Mouse (Mus musculus): ENCODE results near the gene Prss29. TPM values are rescaled to one million over a fixed set of nuclear protein-coding genes. Genes with fewer than 3 reads are reported as not detected.

The Prss29 gene
- polyA plus RNA-seq, 1 experiment from 2014 or later = not detected

- Histone ChIP-seq H3K27ac (ENCODE audit: low read length) (no peak overlapping the region), H3K36me3 (ENCODE audit: control insufficient read depth, insufficient read depth) (no peaks in the 10 kb centered on the region), H3K4me1 (ENCODE audit: control insufficient read depth, insufficient read depth, low read length) (no peaks in the 10 kb centered on the region), H3K4me3 (ENCODE audit: low read length) (no peak overlapping the region), H3K27me3 (ENCODE audit: control insufficient read depth, insufficient read depth, low read length) (peaks cover 12% of the 10 kb centered on the region), H3K9me3 (replicated peaks; ENCODE audit: control insufficient read depth, low read length) (no peaks in the 10 kb centered on the region), H3K4me2 (ENCODE audit: low read depth, low read length) (no peak overlapping the region), H3K9ac (ENCODE audit: low read length) (no peak overlapping the region)
- ATAC-seq (replicated peaks; ENCODE audit: extremely low read depth, insufficient read depth, low FRiP score) = no peak
- WGBS = 55% methylated on average over 9 of the region's 9 CpGs
Observed at GRCm38 (mm10) chr17:25332321-25332720, 13.9 kb downstream of the Prss29 start.

GRCm38 (mm10) chr17:25333943-25334342 lies 15.5 kb downstream of the Prss29 start:
- Histone ChIP-seq H3K4me3 (ENCODE audit: low read length) (no peak overlapping the region), H3K4me1 (ENCODE audit: control insufficient read depth, insufficient read depth, low read length) (no peaks in the 10 kb centered on the region), H3K27me3 (ENCODE audit: control insufficient read depth, insufficient read depth, low read length) (peaks cover 12% of the 10 kb centered on the region), H3K27ac (ENCODE audit: low read length) (no peak overlapping the region), H3K9ac (ENCODE audit: low read length) (no peak overlapping the region), H3K4me2 (ENCODE audit: low read depth, low read length) (no peak overlapping the region), H3K9me3 (replicated peaks; ENCODE audit: control insufficient read depth, low read length) (no peaks in the 10 kb centered on the region), H3K36me3 (ENCODE audit: control insufficient read depth, insufficient read depth) (no peaks in the 10 kb centered on the region)
- ATAC-seq (replicated peaks; ENCODE audit: extremely low read depth, insufficient read depth, low FRiP score) = no peak
- WGBS = 2% methylated on average over 8 of the region's 8 CpGs

GRCm38 (mm10) chr17:25338218-25338617 lies 19.8 kb downstream of the Prss29 start:
- no peaks in the 10 kb centered on the region for H3K9me3 ChIP-seq (replicated peaks; ENCODE audit: control insufficient read depth, low read length)
- no peak overlapping the region for H3K4me2 ChIP-seq (ENCODE audit: low read depth, low read length)
- no peak overlapping the region for H3K9ac ChIP-seq (ENCODE audit: low read length)
- 78% methylated on average over 4 of the region's 4 CpGs for WGBS
- no peaks in the 10 kb centered on the region for H3K36me3 ChIP-seq (ENCODE audit: control insufficient read depth, insufficient read depth)
- ATAC-seq (replicated peaks; ENCODE audit: extremely low read depth, insufficient read depth, low FRiP score) = no peak
- H3K4me1 ChIP-seq (ENCODE audit: control insufficient read depth, insufficient read depth, low read length) = no peaks in the 10 kb centered on the region
- no peak overlapping the region for H3K4me3 ChIP-seq (ENCODE audit: low read length)
- no peak overlapping the region for H3K27ac ChIP-seq (ENCODE audit: low read length)
- H3K27me3 ChIP-seq (ENCODE audit: control insufficient read depth, insufficient read depth, low read length) = peaks cover 4% of the 10 kb centered on the region; the same call in 1 of the 2 replicates

- 82% methylated on average over 6 of the region's 6 CpGs for whole genome bisulfite sequencing
- Histone ChIP-seq H3K4me3 (ENCODE audit: low read length) (no peak overlapping the region), H3K36me3 (ENCODE audit: control insufficient read depth, insufficient read depth) (no peaks in the 10 kb centered on the region), H3K4me1 (ENCODE audit: control insufficient read depth, insufficient read depth, low read length) (no peaks in the 10 kb centered on the region), H3K9ac (ENCODE audit: low read length) (no peak overlapping the region), H3K27ac (ENCODE audit: low read length) (no peak overlapping the region), H3K4me2 (ENCODE audit: low read depth, low read length) (no peak overlapping the region), H3K27me3 (ENCODE audit: control insufficient read depth, insufficient read depth, low read length) (peaks cover under 1% of the 10 kb centered on the region; the same call in 1 of the 2 replicates), H3K9me3 (replicated peaks; ENCODE audit: control insufficient read depth, low read length) (no peaks in the 10 kb centered on the region)
- no peak for ATAC-seq (replicated peaks; ENCODE audit: extremely low read depth, insufficient read depth, low FRiP score)
Observed at GRCm38 (mm10) chr17:25340003-25340402, 21.5 kb downstream of the Prss29 start.

GRCm38 (mm10) chr17:25341490-25341889 lies 23.0 kb downstream of the Prss29 start:
- 44% methylated on average over 3 of the region's 3 CpGs for WGBS
- ATAC-seq (replicated peaks; ENCODE audit: extremely low read depth, insufficient read depth, low FRiP score) = no peak

DNA sequence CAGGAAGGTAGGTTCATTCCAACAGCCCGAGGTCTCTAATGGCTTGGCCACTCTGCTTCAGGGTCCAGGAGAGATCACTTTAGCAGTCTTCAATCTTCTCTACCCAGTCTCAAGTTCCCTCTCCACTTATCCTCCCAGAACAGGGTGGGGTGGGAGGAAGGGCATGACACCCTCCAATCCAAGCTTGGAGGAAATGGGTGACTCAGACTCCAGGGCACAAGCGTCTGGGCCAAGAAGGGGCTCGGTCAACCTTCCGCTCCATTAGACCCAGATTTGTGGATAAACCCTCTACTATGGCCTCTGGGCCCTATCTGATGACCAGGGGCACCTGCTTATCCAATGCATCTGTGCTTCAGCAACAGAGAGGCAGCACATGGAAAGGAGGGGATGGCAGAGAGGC lies 27.0 kb downstream of the Prss29 start, which contains the start of gene Tpsab1:
Gene Tpsab1, minus strand, starts transcription at position 101 of the 400 bp plus-strand sequence.
- H3K27ac ChIP-seq (ENCODE audit: low read length) = no peak within 1 kb of the TSS
- WGBS = 87% methylated on average over 4 of the region's 4 CpGs
- H3K9ac ChIP-seq (ENCODE audit: low read length) = no peak within 1 kb of the TSS
- no peak within 1 kb of the TSS for H3K4me3 ChIP-seq (ENCODE audit: low read length)
- H3K36me3 ChIP-seq (ENCODE audit: control insufficient read depth, insufficient read depth) = no peaks in the 10 kb centered on the region
- no peaks in the 10 kb centered on the region for H3K27me3 ChIP-seq (ENCODE audit: control insufficient read depth, insufficient read depth, low read length)
- no peaks in the 10 kb centered on the region for H3K4me1 ChIP-seq (ENCODE audit: control insufficient read depth, insufficient read depth, low read length)
- ATAC-seq (replicated peaks; ENCODE audit: extremely low read depth, insufficient read depth, low FRiP score) = no peak
- no peaks in the 10 kb centered on the region for H3K9me3 ChIP-seq (replicated peaks; ENCODE audit: control insufficient read depth, low read length)
- no peak within 1 kb of the TSS for H3K4me2 ChIP-seq (ENCODE audit: low read depth, low read length)

More at GRCm38 (mm10) chr17:25341490-25341889, 23.0 kb downstream of the Prss29 start:
- Histone ChIP-seq H3K4me3 (ENCODE audit: low read length) (no peak overlapping the region), H3K4me1 (ENCODE audit: control insufficient read depth, insufficient read depth, low read length) (no peaks in the 10 kb centered on the region), H3K27me3 (ENCODE audit: control insufficient read depth, insufficient read depth, low read length) (no peaks in the 10 kb centered on the region), H3K4me2 (ENCODE audit: low read depth, low read length) (no peak overlapping the region), H3K27ac (ENCODE audit: low read length) (no peak overlapping the region), H3K9ac (ENCODE audit: low read length) (no peak overlapping the region), H3K9me3 (replicated peaks; ENCODE audit: control insufficient read depth, low read length) (no peaks in the 10 kb centered on the region), H3K36me3 (ENCODE audit: control insufficient read depth, insufficient read depth) (no peaks in the 10 kb centered on the region)

GRCm38 (mm10) chr17:25361291-25361690 lies 42.8 kb downstream of the Prss29 start:
- no peaks in the 10 kb centered on the region for H3K4me1 ChIP-seq (ENCODE audit: control insufficient read depth, insufficient read depth, low read length)
- no peak for ATAC-seq (replicated peaks; ENCODE audit: extremely low read depth, insufficient read depth, low FRiP score)
- no peaks in the 10 kb centered on the region for H3K36me3 ChIP-seq (ENCODE audit: control insufficient read depth, insufficient read depth)
- H3K9me3 ChIP-seq (replicated peaks; ENCODE audit: control insufficient read depth, low read length) = no peaks in the 10 kb centered on the region
- no peak overlapping the region for H3K9ac ChIP-seq (ENCODE audit: low read length)
- no peak overlapping the region for H3K4me3 ChIP-seq (ENCODE audit: low read length)
- WGBS = 65% methylated on average over 2 of the region's 2 CpGs
- no peak overlapping the region for H3K4me2 ChIP-seq (ENCODE audit: low read depth, low read length)
- peaks cover 2% of the 10 kb centered on the region; the same call in 1 of the 2 replicates for H3K27me3 ChIP-seq (ENCODE audit: control insufficient read depth, insufficient read depth, low read length)
- no peak overlapping the region for H3K27ac ChIP-seq (ENCODE audit: low read length)

- Histone ChIP-seq H3K4me2 (ENCODE audit: low read depth, low read length) (no peak overlapping the region), H3K27ac (ENCODE audit: low read length) (no peak overlapping the region), H3K9me3 (replicated peaks; ENCODE audit: control insufficient read depth, low read length) (no peaks in the 10 kb centered on the region), H3K27me3 (ENCODE audit: control insufficient read depth, insufficient read depth, low read length) (peaks cover 2% of the 10 kb centered on the region; the same call in 1 of the 2 replicates), H3K9ac (ENCODE audit: low read length) (no peak overlapping the region), H3K4me1 (ENCODE audit: control insufficient read depth, insufficient read depth, low read length) (no peaks in the 10 kb centered on the region), H3K36me3 (ENCODE audit: control insufficient read depth, insufficient read depth) (no peaks in the 10 kb centered on the region), H3K4me3 (ENCODE audit: low read length) (no peak overlapping the region)
- WGBS = 4% methylated on average over 1 of the region's 1 CpGs
- no peak for ATAC-seq (replicated peaks; ENCODE audit: extremely low read depth, insufficient read depth, low FRiP score)
Observed at GRCm38 (mm10) chr17:25363726-25364125, 45.3 kb downstream of the Prss29 start.

DNA sequence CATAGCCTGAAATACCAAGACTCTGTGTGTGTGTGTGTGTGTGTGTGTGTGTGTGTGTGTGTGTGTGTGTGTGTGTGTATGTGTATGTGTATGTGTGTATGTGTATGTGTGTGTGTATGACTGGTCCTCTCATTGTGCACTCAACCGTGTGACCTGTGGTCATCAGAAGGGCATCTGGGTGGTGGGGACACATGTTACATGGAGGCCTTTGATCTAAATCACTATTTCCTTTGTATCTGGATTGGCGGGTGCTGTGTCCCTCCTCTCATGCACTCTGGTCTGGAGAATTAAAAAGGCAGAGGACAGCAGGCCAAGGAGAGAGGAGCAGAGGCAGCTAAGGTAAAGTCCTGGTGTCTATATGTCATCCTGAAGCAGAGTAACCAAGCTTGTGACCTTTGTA lies 47.6 kb downstream of the Prss29 start, which contains the start of gene Tpsb2:
Gene Tpsb2, plus strand, starts transcription at position 301 of the 400 bp plus-strand sequence.
- H3K4me1 ChIP-seq (ENCODE audit: control insufficient read depth, insufficient read depth, low read length) = no peaks in the 10 kb centered on the region
- H3K9ac ChIP-seq (ENCODE audit: low read length) = no peak within 1 kb of the TSS
- 58% methylated on average over 2 of the region's 2 CpGs for WGBS
- H3K27ac ChIP-seq (ENCODE audit: low read length) = no peak within 1 kb of the TSS
- peaks cover 2% of the 10 kb centered on the region; the same call in 1 of the 2 replicates for H3K27me3 ChIP-seq (ENCODE audit: control insufficient read depth, insufficient read depth, low read length)
- H3K36me3 ChIP-seq (ENCODE audit: control insufficient read depth, insufficient read depth) = no peaks in the 10 kb centered on the region
- no peak for ATAC-seq (replicated peaks; ENCODE audit: extremely low read depth, insufficient read depth, low FRiP score)
- H3K4me2 ChIP-seq (ENCODE audit: low read depth, low read length) = no peak within 1 kb of the TSS
- H3K4me3 ChIP-seq (ENCODE audit: low read length) = no peak within 1 kb of the TSS
- H3K9me3 ChIP-seq (replicated peaks; ENCODE audit: control insufficient read depth, low read length) = no peaks in the 10 kb centered on the region
